Mouse (Mus musculus) forebrain, embryonic 14.5 days (tissue): ENCODE data around the gene Tfap4. TPM values are rescaled to one million over a fixed set of nuclear protein-coding genes. Genes with fewer than 3 reads are reported as not detected.
A peak's percentile ranks its signal among the peaks of the same experiment; 100 is the strongest.

Experiments
- ATAC-seq: fragments of 200-750 bp; cut with Nextera tagmentation; 2 replicates; pipeline ENCODE4 v1.8.0; 2017; ENCODE audit warnings: mild to moderate bottlenecking, moderate library complexity
- DNase-seq: peaks from one replicate; pipeline ENCODE4 v3.0.0-alpha.2; 2015; ENCODE audit warnings: low spot score
- H3K27ac ChIP-seq: fragments of 300-500 bp; sonication (generic); 2 replicates; pipeline ENCODE4 v1.5.1; 2014; ENCODE audit warnings: low read depth, mild to moderate bottlenecking, control low read depth, low read length, moderate library complexity
- H3K27me3 ChIP-seq: fragments of 300-500 bp; sonication (generic); replicated peaks from 2 replicates; pipeline ENCODE4 v1.6.1; 2014; ENCODE audit warnings: low read length, control low read depth, mixed read lengths; ENCODE audit not compliant: control insufficient read depth, insufficient read depth
- H3K36me3 ChIP-seq: fragments of 300-500 bp; sonication (generic); 2 replicates; pipeline ENCODE4 v1.6.1; 2014; ENCODE audit warnings: low read length, control low read depth; ENCODE audit not compliant: control insufficient read depth, insufficient read depth
- H3K4me1 ChIP-seq: fragments of 300-500 bp; sonication (generic); 2 replicates; pipeline ENCODE4 v1.6.1; 2014; ENCODE audit warnings: antibody characterized with exemption, low read length, control low read depth; ENCODE audit not compliant: control insufficient read depth, insufficient read depth
- H3K4me2 ChIP-seq: fragments of 300-500 bp; sonication (generic); 2 replicates; pipeline ENCODE4 v1.6.1; 2014; ENCODE audit warnings: mild to moderate bottlenecking, control low read depth, low read length
- H3K4me3 ChIP-seq: fragments of 300-500 bp; sonication (generic); 2 replicates; pipeline ENCODE4 v1.5.1; 2014; ENCODE audit warnings: low read depth, low read length, control low read depth
- H3K9ac ChIP-seq: fragments of 300-500 bp; sonication (generic); 2 replicates; pipeline ENCODE4 v1.6.1; 2014; ENCODE audit warnings: mild to moderate bottlenecking, low read length, control low read depth, moderate library complexity
- H3K9me3 ChIP-seq: fragments of 300-500 bp; sonication (generic); replicated peaks from 2 replicates; pipeline ENCODE4 v1.6.1; 2016; ENCODE audit warnings: low read length, control low read depth, mixed read lengths; ENCODE audit not compliant: control insufficient read depth
- WGBS: fragments of 180-500 bp; shearing (Covaris S2); extraction: QIAGEN DNeasy Blood & Tissue Kit; methylation state at CpG from one replicate; pipeline ENCODE4 v1.1.7; 2014; 5-methylcytosine and 5-hydroxymethylcytosine counted together
- polyA plus RNA-seq: library from polyadenylated mRNA; unstranded; fragments of >200 nt; fragmentation: Nextera tagmentation; extraction: Ambion mirVana; gene quantifications from 2 replicates; pipeline ENCODE4 v1.2.1, GENCODE M21; 2014

The Tfap4 gene
- polyA plus RNA-seq, 1 experiment from 2014 or later: 9.1 TPM

GRCm38 (mm10) chr16:4560145-4560952 lies 695 bp upstream of the Tfap4 start:
- DNase-seq (peak; percentile 74), ATAC-seq (peak; percentile 41)
- no peaks in the 10 kb centered on the region for H3K27me3 ChIP-seq
- H3K4me2 ChIP-seq: peak overlapping the region; percentile 92
- peak overlapping the region; percentile 86 for H3K9ac ChIP-seq
- H3K27ac ChIP-seq: peak overlapping the region; percentile 89
- no peaks in the 10 kb centered on the region for H3K9me3 ChIP-seq
- peaks cover 15% of the 10 kb centered on the region; the same call in 1 of the 2 replicates for H3K4me1 ChIP-seq
- peak overlapping the region; percentile 76 for H3K4me3 ChIP-seq
- no peaks in the 10 kb centered on the region for H3K36me3 ChIP-seq
- WGBS: 2% methylated on average over 38 of the region's 43 CpGs

DNA sequence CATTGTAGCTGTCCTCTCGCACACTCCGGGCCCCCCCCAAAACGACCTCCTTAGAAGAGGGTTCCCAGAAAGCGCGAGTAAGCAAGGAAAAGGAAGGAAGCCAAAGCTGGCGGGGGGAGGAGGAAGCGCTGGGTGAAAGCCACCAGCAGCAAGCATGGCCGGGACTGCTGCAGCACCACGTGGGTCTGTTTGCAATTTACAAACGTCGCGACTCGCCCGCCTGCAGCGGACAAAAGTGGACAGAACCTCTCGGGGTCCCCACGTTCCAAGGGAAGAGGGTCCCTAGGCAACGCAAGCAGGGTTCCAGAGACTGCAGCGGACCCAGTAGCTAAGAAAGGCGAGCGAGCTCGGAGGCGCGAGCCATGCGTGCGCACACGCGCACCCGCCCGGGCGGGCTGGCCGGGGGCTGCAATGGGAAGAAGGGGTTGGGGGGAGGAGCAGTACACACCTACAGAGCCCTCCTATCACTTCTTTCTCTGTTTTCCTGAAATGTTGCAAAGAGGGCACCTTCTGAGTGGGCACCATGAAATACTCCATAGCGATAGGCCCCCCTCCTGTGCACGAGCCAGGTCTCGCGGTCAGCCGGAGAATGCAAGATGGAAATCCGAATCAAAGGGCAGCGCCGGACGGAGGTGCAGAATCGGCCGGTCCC lies 548 bp downstream of the Tfap4 start:
- H3K9ac ChIP-seq: peak overlapping the region; percentile 86
- peaks cover 15% of the 10 kb centered on the region; the same call in 1 of the 2 replicates for H3K4me1 ChIP-seq
- H3K27me3 ChIP-seq: no peaks in the 10 kb centered on the region
- ATAC-seq: peak; percentile 49
- no peaks in the 10 kb centered on the region for H3K36me3 ChIP-seq
- peak overlapping the region; percentile 92 for H3K4me2 ChIP-seq
- 0% methylated on average over 43 of the region's 43 CpGs for WGBS
- peak; percentile 77 for DNase-seq
- no peaks in the 10 kb centered on the region for H3K9me3 ChIP-seq
- H3K27ac ChIP-seq: peak overlapping the region; percentile 89
- H3K4me3 ChIP-seq: peak overlapping the region; percentile 76

DNA sequence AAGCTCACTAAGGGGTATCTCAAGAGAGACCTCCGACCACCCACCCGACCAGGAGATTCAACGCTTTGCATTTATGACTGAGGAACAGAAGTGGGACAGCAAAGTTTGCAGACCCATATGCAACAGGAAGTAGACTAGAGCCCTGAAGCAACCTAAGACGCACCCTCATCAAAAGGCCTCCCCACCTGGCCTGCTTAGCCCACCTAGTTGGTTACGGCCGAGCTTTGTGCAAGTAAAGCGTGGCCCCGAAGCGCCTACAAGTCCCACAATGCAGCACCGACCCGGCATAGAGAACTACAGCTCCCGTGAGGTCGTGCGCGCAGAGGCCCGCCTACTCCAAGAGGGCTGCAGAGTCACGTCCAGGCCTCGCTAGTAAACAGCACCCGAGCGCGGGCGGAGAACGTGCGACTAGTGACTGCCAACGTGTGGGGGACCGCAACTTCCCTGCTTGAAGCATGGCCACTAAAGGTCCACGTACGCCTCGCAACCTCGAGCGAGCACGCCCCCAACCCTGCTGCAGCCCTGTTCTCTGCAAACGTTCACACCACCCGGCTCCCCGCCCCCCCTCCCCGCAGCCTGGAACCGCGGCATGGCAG lies 1.2 kb downstream of the Tfap4 start:
- Histone ChIP-seq H3K9me3 (no peaks in the 10 kb centered on the region), H3K4me3 (peak overlapping the region; percentile 76), H3K4me1 (peaks cover 15% of the 10 kb centered on the region; the same call in 1 of the 2 replicates), H3K4me2 (peak overlapping the region; percentile 92), H3K9ac (peak overlapping the region; percentile 86), H3K27ac (peak overlapping the region; percentile 89), H3K27me3 (no peaks in the 10 kb centered on the region), H3K36me3 (no peaks in the 10 kb centered on the region)
- WGBS: under 1% methylated on average over 38 of the region's 38 CpGs
- ATAC-seq (peak; percentile 94), DNase-seq (peak; percentile 97)

DNA sequence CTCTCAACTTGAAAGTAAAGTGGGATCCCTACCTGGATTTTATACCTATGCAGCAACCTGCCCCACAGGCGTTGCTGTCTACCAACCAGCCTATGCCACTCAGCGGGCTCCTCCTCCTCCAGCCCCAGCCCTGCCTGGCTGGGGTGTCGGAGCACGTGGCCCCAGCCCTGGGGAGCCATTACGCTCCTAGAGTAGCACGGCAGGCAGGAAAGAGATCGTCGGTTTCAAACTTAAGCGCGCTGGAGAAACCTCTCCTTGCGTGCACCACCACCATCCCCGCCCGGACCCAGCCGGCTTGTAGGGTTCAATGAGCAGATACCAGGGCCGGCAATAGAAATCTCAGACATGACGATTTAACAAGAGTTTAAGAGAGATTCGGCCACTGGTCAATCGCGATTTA lies 1.7 kb downstream of the Tfap4 start:
- H3K27me3 ChIP-seq: no peaks in the 10 kb centered on the region
- H3K4me2 ChIP-seq: peak overlapping the region; percentile 92
- DNase-seq (peak; percentile 72), ATAC-seq (peak; percentile 45)
- peak overlapping the region; percentile 89 for H3K27ac ChIP-seq
- peak overlapping the region; percentile 86 for H3K9ac ChIP-seq
- no peaks in the 10 kb centered on the region for H3K9me3 ChIP-seq
- H3K36me3 ChIP-seq: no peaks in the 10 kb centered on the region
- WGBS: under 1% methylated on average over 19 of the region's 19 CpGs
- peak overlapping the region; percentile 76 for H3K4me3 ChIP-seq
- peaks cover 15% of the 10 kb centered on the region; the same call in 1 of the 2 replicates for H3K4me1 ChIP-seq

- WGBS: 80% methylated on average over 1 of the region's 1 CpGs
- no peaks in the 10 kb centered on the region for H3K36me3 ChIP-seq
- no peaks in the 10 kb centered on the region for H3K9me3 ChIP-seq
- H3K27ac ChIP-seq: no peak overlapping the region
- no peaks in the 10 kb centered on the region for H3K27me3 ChIP-seq
- no peak for ATAC-seq
- H3K9ac ChIP-seq: peak overlapping the region; percentile 86; the same call in 1 of the 2 replicates
- H3K4me3 ChIP-seq: 0 out of 2 replicates have a peak overlapping the region, but pooled peaks have one; percentile 76
- H3K4me1 ChIP-seq: peaks cover 15% of the 10 kb centered on the region; the same call in 1 of the 2 replicates
- no peak for DNase-seq
- peak overlapping the region; percentile 92 for H3K4me2 ChIP-seq
Observed at GRCm38 (mm10) chr16:4557085-4557484, 2.6 kb downstream of the Tfap4 start.

- Histone ChIP-seq H3K27ac (no peak overlapping the region), H3K9me3 (no peaks in the 10 kb centered on the region), H3K4me1 (peaks cover 15% of the 10 kb centered on the region; the same call in 1 of the 2 replicates), H3K36me3 (peaks cover 11% of the 10 kb centered on the region; the same call in 1 of the 2 replicates), H3K4me2 (no peak overlapping the region), H3K4me3 (no peak overlapping the region), H3K9ac (no peak overlapping the region), H3K27me3 (no peaks in the 10 kb centered on the region)
- WGBS: 100% methylated on average over 1 of the region's 1 CpGs
- DNase-seq (no peak), ATAC-seq (no peak)
Observed at GRCm38 (mm10) chr16:4555555-4555954, 4.1 kb downstream of the Tfap4 start.

DNA sequence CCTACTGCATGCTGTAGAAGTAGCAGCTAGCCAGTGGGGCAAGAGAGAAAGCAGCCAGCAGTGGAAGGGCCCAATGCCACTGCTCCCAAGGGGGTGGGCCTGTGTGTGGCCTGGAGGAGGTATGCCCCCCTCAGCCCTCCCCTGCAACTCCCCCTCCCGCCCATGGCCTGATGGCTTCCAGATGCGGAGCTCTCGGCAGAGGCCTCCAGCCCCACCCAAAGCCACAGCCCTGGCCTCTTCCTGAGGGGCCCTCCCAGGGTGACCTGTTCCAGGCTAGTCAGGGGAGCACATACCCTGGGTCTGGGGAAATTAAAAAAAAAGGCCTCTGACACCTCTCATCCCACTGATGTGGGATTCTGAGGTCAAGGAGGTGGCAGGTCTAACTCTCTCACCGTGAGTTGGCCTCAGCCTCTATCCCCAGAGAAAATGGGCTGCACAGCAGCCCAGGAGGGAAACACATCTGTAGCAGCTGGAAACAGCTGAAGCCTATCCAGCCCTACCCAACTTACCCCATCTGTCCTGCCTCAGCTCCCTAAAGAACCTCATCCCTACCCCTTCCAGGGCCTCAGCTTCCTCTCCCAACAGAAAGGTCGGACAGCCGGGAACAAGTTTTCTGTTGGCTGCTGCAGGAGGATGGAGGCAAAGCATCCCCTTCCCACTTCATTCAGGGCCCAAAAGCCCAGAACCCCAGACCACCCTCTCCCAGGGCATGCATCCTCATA lies 6.7 kb downstream of the Tfap4 start:
- Histone ChIP-seq H3K4me1 (peaks cover 13% of the 10 kb centered on the region; the same call in 1 of the 2 replicates), H3K36me3 (peaks cover 30% of the 10 kb centered on the region), H3K9ac (no peak overlapping the region; the same call in 1 of the 2 replicates), H3K4me3 (no peak overlapping the region), H3K27me3 (no peaks in the 10 kb centered on the region), H3K4me2 (no peak overlapping the region), H3K27ac (no peak overlapping the region), H3K9me3 (no peaks in the 10 kb centered on the region)
- no peak for ATAC-seq
- no peak for DNase-seq
- 70% methylated on average over 6 of the region's 6 CpGs for WGBS

DNA sequence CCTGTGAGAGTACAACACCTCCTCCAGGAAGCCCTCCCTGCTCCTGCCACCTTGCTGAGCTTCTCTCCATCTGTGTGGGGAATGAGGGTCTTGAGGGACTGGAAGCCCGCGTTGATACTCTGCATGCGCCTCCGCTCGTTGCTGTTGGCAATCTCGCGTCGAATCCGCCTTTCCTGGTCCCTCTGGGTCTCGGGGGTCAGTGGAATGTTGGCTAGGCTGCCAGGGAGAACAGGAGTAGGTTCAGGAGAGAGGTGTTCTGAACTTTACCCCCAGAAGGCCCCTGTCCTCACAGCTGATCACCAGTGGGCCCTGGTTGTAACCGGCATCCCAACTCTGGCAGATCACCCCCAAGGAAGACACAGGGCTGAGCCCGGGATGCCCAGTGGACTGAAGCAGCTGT lies 7.8 kb downstream of the Tfap4 start:
- Histone ChIP-seq H3K4me1 (peaks cover 3% of the 10 kb centered on the region; the same call in 1 of the 2 replicates), H3K9ac (no peak overlapping the region), H3K27ac (no peak overlapping the region), H3K27me3 (no peaks in the 10 kb centered on the region), H3K9me3 (no peaks in the 10 kb centered on the region), H3K4me2 (no peak overlapping the region), H3K36me3 (peaks cover 41% of the 10 kb centered on the region), H3K4me3 (no peak overlapping the region)
- no peak for DNase-seq
- no peak for ATAC-seq
- 93% methylated on average over 12 of the region's 12 CpGs for WGBS
